Mouse (Mus musculus) testis, postnatal 14 days (tissue): ENCODE data around the gene Mymx.
"Not testable (repeated sequence)": the region's sequence is repeated elsewhere in the genome, so short reads cannot be mapped to it uniquely, and the experiment has no call there.

ENCODE experiments used
- DNase-seq: peaks from one replicate; pipeline ENCODE4 v3.0.0; 2021; ENCODE audit warnings: low spot score

The Mymx gene

GRCm38 (mm10) chr17:45601877-45602304 is at the start of gene Mymx:
TSS of gene Mymx (minus strand) at chr17:45602102.
- DNase-seq = no peak

- DNase-seq = no peak
Measured at GRCm38 (mm10) chr17:45644185-45644584, 42.3 kb upstream of the Mymx start.

GRCm38 (mm10) chr17:45642701-45643100 is 40.8 kb upstream of the Mymx start:
- DNase-seq = peak; percentile 58

GRCm38 (mm10) chr17:45641981-45642380 is 40.1 kb upstream of the Mymx start:
- no peak for DNase-seq

- DNase-seq = no peak
Measured at GRCm38 (mm10) chr17:45638596-45639295, 36.8 kb upstream of the Mymx start.

GRCm38 (mm10) chr17:45634033-45634432 is 32.1 kb upstream of the Mymx start:
- no peak for DNase-seq

GRCm38 (mm10) chr17:45631940-45632339 is 30.0 kb upstream of the Mymx start:
- DNase-seq = no peak

- DNase-seq = no peak
Measured at GRCm38 (mm10) chr17:45630992-45631391, 29.1 kb upstream of the Mymx start.

- peak; percentile 70 for DNase-seq
Measured at GRCm38 (mm10) chr17:45629861-45630694, 28.2 kb upstream of the Mymx start.

GRCm38 (mm10) chr17:45628885-45629855 is 27.3 kb upstream of the Mymx start:
- no peak for DNase-seq

- no peak for DNase-seq
Measured at GRCm38 (mm10) chr17:45628160-45628559, 26.3 kb upstream of the Mymx start.

GRCm38 (mm10) chr17:45626577-45627134 is 24.8 kb upstream of the Mymx start:
- peak; percentile 65 for DNase-seq

GRCm38 (mm10) chr17:45623425-45623824 is 21.5 kb upstream of the Mymx start:
- not testable (repeated sequence) for DNase-seq

- peak; percentile 24 for DNase-seq
Measured at GRCm38 (mm10) chr17:45619386-45620256, 17.7 kb upstream of the Mymx start.

GRCm38 (mm10) chr17:45618941-45619385 is 17.1 kb upstream of the Mymx start:
- peak; percentile 31 for DNase-seq

GRCm38 (mm10) chr17:45617655-45618054 is 15.8 kb upstream of the Mymx start:
- no peak for DNase-seq

GRCm38 (mm10) chr17:45616679-45617078 is 14.8 kb upstream of the Mymx start:
- no peak for DNase-seq

GRCm38 (mm10) chr17:45616046-45616650 is 14.2 kb upstream of the Mymx start:
- DNase-seq = no peak

GRCm38 (mm10) chr17:45612921-45613320 is 11.0 kb upstream of the Mymx start:
- DNase-seq = no peak

GRCm38 (mm10) chr17:45612008-45612407 is 10.1 kb upstream of the Mymx start:
- no peak for DNase-seq
